Mouse (Mus musculus): ENCODE data around the gene Hsdl2. TPM values are rescaled to one million over a fixed set of nuclear protein-coding genes. Genes with fewer than 3 reads are reported as not detected.

The Hsdl2 gene
- polyA plus RNA-seq (2017; shearing (Covaris generic)), result 32.8 TPM

DNA sequence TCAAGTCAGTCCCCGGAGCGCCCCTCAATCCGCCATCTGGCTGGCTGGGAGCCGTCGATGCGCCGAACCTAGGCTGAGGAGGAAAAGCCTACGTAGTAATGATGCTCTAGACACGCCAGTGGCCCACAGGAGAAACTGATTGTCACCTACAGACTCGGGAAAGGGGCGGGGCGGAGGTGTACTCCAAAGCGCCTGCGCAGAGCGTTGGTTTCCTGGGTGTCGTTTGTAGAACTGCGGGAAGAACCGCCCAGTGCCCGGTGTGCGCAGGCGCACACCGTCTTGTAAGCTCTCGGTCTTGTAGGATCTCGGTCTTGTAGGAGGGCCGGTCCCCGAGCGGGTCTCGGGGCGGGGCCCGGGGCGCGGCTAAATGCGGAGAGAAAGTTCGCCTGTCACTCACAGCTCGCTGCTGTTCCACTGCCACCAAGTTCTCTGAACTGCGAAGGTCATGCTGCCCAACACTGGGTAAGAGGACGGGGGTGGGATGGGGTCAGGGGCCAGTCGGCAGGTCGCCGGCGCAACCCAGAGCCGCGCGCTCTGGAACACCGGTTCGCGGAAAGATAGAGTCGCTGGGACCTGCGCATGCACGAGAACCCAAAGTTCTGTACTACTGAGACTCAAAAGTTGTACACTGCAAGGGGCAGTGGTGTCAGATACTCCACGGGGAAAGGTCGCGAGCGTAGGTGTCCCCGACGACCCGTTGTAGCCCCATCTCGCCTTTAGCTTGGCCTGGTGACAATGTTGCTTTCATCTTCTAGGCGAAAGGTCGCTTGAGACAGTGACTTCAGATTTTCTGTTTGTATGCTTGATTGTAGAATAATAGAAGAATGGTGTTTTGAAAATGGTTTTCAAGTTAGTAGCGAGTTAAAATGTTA, at the start of gene Hsdl2:
TSS of gene Hsdl2 (plus strand) at position 250 of the 872 bp plus-strand sequence.

GRCm38 (mm10) chr4:59549175-59549976, 32.0 kb upstream of the Hsdl2 start, which contains the start of gene Ptbp3:
Gene Ptbp3 (minus strand): TSS chr4:59549364.

GRCm38 (mm10) chr4:59625998-59626910, 44.9 kb downstream of the Hsdl2 start, which contains the start of gene E130308A19Rik:
Gene E130308A19Rik (plus strand): TSS chr4:59626211.

Other genes with a start within 250 kb of the Hsdl2 start
- gene Susd1, start 142.9 kb upstream of the Hsdl2 start, polyA plus RNA-seq (2017; shearing (Covaris generic)), result 0.89 TPM
- 199 TPM for gene Ptbp3, start 32.2 kb upstream of the Hsdl2 start, polyA plus RNA-seq (2017; shearing (Covaris generic))
- gene E130308A19Rik, start 44.6 kb downstream of the Hsdl2 start, polyA plus RNA-seq (2017; shearing (Covaris generic)), result 11.1 TPM
- 38.2 TPM for gene Inip, start 220.0 kb downstream of the Hsdl2 start, polyA plus RNA-seq (2017; shearing (Covaris generic))
- gene Snx30, start 224.3 kb downstream of the Hsdl2 start, polyA plus RNA-seq (2017; shearing (Covaris generic)), result 8.0 TPM